Mouse (Mus musculus) bone marrow macrophage, adult 2 months (primary cell): Measurements from ENCODE around the gene Cyp2b19.

Source experiments
- CTCF ChIP-seq: IDR thresholded peaks from 2 replicates; pipeline ENCODE4 v1.5.1; 2012; ENCODE audit warnings: low read depth, mild to moderate bottlenecking, low read length, moderate library complexity
- POLR2A ChIP-seq: IDR thresholded peaks from 2 replicates; pipeline ENCODE4 v1.6.1; 2012; ENCODE audit warnings: mild to moderate bottlenecking, low read depth, low read length, borderline replicate concordance

DNA sequence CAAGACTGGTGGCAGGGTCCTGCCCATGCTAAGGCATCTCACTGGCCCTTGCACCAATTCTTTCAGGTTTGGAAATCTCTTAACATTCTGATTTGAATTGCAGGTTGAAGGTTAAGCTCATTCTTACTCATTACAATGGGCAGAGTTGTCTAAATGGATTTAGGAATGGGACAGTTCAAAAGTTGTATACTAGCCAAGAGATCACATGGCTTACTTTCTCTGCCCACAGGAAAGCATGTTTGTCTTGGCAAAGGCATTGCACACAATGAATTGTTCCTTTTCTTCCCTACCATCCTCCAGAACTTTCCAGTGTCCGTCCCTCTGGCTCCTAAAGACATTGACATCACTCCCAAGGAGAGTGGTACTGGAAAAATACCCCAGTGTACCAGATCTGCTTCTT, 11.5 kb upstream of the Cyp2b19 start:
- no peak for TF ChIP-seq CTCF
- TF ChIP-seq POLR2A, result no peak
